Mouse (Mus musculus) spleen, adult 2 months (tissue): ENCODE results near the gene Cd160.

ENCODE experiments used
- CTCF ChIP-seq: fragments of 200-500 bp; IDR thresholded peaks from 2 replicates; pipeline ENCODE4 v1.5.1; 2011; ENCODE audit warnings: mild to moderate bottlenecking, inconsistent platforms; ENCODE audit not compliant: insufficient read depth, insufficient read length, insufficient replicate concordance; ENCODE audit errors: extremely low read depth
- POLR2A ChIP-seq: fragments of 200-500 bp; IDR thresholded peaks from 2 replicates; pipeline ENCODE4 v1.6.1; 2011; ENCODE audit warnings: low read depth, low read length, inconsistent platforms

DNA sequence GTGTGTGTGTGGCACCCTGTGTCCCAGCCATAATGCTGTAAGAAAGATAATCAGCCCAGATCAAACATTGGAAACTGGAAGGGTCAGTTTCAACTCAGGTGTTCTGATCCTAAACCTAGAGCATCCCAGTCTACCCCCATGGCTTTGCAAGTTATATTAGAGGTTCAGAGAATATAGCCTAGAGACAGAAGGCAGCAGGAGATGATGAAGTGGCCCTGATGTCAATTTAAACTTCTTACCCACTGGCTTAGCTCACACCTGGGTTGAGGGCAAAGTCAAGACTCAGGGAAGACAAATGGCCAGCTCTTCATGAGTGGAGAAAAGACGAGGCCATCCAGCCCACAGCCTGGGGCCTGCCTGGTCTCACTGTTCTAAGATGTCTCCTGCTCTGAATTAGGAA, at the start of gene Cd160, which contains the start of gene Pdzk1:
- TF ChIP-seq CTCF (no peak), POLR2A (no peak)
